Mouse (Mus musculus) neutrophil, adult 5-6 weeks (primary cell): ENCODE data around the gene Zcchc4. TPM values are rescaled to one million over a fixed set of nuclear protein-coding genes. Genes with fewer than 3 reads are reported as not detected.
"Not testable (repeated sequence)": the region's sequence is repeated elsewhere in the genome, so short reads cannot be mapped to it uniquely, and the experiment has no call there.

Experiments
- ATAC-seq: fragments of 151-379, 151-347 bp; 2 replicates; pipeline ENCODE4 v1.8.0; 2017; ENCODE audit warnings: mild to moderate bottlenecking, moderate TSS enrichment; ENCODE audit not compliant: insufficient number of reproducible peaks, poor library complexity, low FRiP score, severe bottlenecking; ENCODE audit errors: extremely low read depth
- total RNA-seq: library from RNA; stranded (forward); fragments of 200-1000 nt; gene quantifications from 2 replicates; pipeline ENCODE4 v1.2.3, GENCODE M21; 2017

Zcchc4 gene
- 16.5 and 17.8 TPM in 2 replicates for total RNA-seq

- no peak for ATAC-seq
Observed at GRCm38 (mm10) chr5:52775237-52775636, at the start of gene Zcchc4. Zcchc4 (plus strand) TSS chr5:52775409.

GRCm38 (mm10) chr5:52727747-52728146, 47.5 kb upstream of the Zcchc4 start:
- no peak for ATAC-seq

DNA sequence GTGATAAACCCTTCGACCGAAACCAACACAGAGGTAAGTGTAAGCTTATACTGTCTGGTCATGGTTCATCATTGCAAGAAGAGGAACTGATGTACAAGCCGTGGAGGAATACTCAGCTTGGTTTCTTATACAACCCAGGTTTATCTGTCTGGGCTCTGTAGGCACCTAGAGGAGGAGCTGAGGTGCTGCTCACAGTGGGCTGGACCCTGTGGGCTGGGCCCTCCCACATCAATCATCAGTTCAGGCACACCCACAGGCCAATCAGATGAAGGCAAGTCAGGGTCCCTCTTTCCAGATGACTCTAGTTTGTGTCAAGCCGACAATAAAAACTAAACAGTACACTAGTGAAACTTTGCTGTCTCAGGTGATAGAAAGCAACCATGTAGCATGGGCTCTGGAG, 42.4 kb upstream of the Zcchc4 start:
- no peak for ATAC-seq

DNA sequence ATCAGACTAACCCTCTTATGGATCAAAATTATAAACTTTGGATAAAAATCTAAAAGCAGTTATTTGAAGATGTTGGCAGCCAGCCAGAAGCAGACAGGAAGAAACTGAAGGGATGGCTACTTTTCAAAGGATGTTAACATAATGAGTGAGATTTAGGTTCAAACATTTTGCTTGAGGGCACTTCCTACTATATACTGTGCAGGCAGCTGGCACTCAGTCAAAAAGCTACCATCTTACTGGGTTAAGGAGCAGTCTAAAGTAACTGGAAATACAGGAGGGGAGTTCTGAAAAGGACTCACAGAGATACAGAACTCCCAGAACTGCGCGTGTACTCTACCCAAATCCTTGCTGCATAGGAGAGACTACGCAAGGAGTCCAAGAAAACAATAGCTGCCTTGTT, 39.2 kb upstream of the Zcchc4 start:
- ATAC-seq, result no peak

DNA sequence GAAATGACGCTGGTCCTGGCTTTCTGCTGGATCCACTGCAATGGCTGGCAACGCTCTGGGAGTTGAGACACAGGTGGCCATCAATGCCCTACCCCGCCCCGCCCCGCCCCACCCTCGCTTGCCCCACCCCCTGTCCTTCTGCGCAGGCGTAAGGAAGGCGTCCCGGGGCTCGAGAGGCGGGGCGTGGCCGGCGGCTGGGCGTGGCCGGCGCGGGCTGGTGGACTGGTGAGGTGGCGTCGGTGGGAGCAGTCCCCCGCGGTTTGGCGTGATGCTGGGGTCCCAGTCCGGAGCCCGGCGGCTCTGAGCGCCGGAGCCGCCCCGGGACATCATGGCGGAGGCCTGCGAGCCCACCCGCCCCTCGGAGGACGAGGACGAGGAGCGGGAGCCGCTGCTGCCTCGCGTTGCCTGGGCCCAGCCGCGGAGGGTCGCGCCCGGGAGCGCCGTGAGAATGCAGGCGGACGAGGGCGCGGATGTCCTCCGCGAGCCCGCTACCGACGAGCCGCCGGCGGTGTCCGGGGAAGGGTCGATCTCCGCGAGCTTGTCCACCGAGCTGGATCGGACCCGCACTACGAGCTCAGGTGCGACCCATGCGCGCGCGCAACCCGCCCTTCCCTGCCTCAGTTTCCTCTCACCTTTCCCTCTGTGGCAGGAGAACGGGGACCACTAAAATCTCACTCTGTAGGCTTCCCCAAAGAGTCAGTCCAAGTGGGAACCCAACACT, 33.7 kb upstream of the Zcchc4 start, which contains the start of gene Pi4k2b:
TSS of gene Pi4k2b (plus strand) at position 184 of the 721 bp plus-strand sequence.
- peak; percentile 65 for ATAC-seq

GRCm38 (mm10) chr5:52742112-52742813, 32.9 kb upstream of the Zcchc4 start:
- ATAC-seq, result peak; percentile 61; the same call in 1 of the 2 replicates

GRCm38 (mm10) chr5:52743231-52743630, 32.0 kb upstream of the Zcchc4 start:
- ATAC-seq, result no peak

GRCm38 (mm10) chr5:52746920-52747319, 28.3 kb upstream of the Zcchc4 start:
- no peak for ATAC-seq

DNA sequence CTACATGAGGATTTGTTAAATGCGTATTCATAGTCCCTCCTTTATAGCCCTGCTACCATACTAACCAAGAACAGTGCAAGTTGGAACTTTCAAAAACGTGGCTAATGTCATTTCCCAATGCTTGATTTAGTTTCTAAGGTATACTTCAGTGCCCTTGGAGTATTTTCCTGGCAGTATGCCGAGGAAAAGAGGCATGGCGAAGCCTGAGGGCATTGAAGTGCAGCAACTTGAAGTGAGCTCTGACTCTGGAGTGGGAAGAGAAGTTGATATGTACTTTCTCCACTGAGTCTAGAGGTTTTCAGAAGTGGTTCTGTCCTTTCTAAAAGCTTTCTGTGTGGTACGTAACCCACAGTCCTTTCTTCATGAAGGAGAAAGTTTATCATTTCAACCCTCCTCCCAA, 26.5 kb upstream of the Zcchc4 start:
- no peak for ATAC-seq

DNA sequence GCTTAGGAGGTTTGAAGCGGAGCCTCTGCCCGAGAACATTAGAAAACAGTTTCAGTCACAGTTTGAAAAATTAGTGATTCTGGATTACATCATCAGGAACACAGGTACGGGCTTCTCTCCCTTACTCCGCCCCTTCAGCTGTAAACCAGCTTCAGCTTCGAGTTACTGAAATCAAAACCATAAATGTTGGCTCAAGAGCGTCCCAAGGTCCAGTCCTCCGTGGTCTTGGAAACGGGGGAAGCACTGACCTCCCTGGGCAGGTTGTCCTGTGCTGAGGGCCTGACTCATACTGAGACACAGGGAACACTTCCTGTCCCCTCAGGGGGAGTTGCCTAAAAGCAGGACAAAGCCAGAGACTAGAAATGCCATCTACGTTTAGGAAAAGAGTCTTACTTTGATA, 22.1 kb upstream of the Zcchc4 start:
- ATAC-seq, result no peak

DNA sequence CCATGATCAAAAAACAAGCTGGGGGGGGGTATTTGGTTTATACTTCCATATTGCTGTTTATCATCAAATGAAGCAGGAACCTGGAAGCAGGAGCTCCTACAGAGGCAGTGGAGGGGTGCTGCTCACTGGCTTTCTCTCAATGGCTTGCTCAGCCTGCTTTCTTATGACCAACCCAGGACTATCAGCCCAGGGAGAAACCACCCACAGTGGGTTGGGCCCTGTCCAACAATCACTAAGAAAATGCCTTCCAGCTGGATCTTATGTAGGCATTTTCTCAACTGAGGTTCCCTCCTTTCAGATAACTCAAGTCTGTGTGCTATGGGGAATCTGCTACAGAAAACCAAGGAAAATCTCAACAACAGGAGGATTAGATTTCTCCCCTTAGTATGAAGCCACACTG, 21.0 kb upstream of the Zcchc4 start:
- ATAC-seq, result no peak

DNA sequence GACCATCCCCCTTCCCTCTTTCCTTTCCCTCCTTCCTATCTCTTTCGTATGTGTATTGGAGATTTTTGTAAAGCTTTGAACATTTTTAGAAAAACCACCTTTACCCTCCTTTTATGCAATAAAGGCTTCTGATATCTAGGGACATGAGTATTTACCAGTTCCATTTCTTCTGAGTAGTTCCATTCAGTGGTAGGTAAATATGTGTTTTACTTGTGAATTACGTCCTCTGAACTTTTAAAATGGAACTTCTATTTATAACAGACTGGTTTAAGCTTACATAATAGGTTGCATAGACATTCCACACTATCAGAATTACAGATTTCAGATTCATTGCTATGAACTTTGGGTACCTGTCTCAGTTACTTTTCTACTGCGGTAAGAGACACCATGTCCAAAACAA, 19.9 kb upstream of the Zcchc4 start:
- no peak for ATAC-seq

DNA sequence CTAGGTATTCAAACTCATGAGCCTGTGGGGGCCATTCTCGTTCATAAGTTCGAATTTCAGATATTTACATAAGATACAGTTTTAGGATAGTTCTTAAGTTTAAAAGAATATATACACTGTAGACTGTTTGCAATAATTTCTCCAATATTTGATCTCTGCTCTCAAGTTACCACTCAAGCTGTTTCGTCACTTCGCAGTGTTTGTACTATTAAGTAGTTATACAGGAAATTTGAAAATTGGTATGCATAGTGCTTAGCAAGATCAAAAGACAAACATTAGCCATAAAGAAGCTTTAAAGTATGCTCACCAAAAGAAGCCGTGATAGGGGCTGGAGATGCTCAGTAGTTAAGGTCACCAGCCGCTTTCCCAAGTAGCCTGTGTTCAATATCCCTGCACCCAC, 19.2 kb upstream of the Zcchc4 start:
- no peak for ATAC-seq

DNA sequence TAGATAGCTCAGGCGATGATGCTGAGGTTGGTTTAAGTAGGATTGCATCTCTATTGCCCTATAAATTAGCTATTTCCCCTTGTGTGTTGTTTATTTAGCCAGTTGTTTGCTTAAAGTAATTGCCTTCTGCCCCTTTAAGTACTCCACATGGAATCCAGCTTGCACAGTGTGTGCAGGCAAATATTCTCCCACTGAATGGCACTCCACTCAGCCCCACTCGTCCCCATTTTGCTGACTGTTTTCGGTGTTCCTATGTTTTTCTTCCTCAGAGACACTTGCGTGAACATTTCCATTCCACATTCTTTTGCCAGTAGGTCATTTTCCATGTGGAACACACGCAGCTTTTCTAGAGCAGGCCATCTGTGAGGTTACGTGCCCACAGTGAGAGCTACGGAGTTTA, 12.6 kb upstream of the Zcchc4 start:
- no peak for ATAC-seq

DNA sequence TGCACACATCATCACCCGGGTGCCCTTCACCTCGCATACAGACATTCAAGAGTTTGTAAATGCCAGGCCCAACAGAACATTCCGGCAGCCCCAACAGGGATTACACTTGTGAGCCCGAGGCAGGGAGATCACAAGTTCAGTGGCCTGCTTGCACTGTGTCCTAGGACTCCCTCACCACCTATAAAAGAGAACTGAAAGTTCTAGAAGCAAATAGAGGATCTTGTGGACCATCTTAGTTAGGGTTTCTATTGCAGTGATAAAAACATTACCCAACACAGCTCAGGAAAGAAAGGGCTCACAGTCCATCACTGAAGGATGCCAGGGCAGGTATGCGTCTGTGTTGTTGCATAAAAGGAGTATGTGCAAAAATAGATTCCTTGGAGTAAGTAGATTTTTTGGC, 942 bp upstream of the Zcchc4 start:
- ATAC-seq, result no peak

DNA sequence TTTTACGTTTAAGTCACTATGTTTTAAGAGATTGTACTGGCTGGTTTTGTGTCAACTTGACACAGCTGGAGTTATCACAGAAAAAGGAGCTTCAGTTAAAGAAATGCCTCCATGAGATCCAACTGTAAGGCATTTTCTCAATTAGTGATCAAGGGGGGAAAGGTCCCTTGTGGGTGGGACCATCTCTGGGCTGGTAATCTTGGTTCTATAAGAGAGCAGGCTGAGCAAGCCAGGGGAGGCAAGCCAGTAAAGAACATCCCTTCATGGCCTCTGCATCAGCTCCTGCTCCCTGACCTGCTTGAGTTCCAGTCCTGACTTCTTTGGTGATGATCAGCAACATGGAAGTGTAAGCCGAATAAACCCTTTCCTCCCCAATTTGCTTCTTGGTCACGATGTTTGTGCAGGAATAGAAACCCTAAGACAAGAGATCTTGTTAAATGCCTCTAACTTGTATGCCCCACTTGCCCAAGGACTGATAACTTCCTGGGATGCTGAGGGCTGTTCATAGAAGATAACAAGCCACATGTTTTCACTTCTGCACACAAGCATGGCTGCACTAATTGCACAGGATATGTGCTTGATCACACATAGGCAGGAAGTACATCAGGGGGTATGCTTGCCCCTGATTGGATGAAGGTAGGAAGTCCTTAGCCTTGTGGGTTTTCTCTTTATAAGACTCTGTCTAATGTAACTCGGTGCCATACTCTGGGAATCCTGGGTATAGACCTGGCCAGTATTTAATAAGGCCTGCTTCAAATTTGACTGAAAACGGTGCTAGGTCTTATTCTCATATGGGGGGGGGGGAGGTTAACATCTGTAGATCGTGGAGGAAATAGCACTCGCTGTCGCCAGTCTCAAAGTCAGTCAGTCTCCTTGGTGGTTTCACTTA, 1.5 kb downstream of the Zcchc4 start:
- ATAC-seq, result not testable (repeated sequence)

- ATAC-seq, result peak; percentile 95
Observed at GRCm38 (mm10) chr5:52782523-52783250, 7.5 kb downstream of the Zcchc4 start.

DNA sequence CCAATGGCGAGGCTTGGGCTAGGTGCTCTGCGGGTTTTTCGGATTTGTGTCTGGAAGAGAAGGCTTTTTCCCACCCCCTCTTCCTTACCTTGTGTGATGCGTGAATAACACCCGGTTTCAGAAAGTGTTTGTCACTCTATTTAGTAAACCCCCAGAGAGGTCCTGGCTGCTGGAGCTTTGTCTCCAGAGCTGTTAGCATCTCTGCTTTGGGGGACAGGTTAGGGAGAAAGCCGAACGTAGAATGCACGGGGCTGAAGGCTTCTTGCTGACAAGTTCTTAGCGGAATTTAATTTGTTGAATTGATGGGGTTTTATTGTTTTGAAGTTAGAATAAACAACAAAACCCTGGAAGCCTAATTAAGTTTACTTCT, 8.0 kb downstream of the Zcchc4 start:
- no peak for ATAC-seq

- no peak for ATAC-seq
Observed at GRCm38 (mm10) chr5:52783957-52784356, 8.7 kb downstream of the Zcchc4 start.
